Mouse (Mus musculus) induced T-regulatory cell, adult 2 months (primary cell): ENCODE data around the gene Nacc1.
"Not testable (repeated sequence)": the region's sequence is repeated elsewhere in the genome, so short reads cannot be mapped to it uniquely, and the experiment has no call there.

Source experiments
- DNase-seq: peaks from one replicate; pipeline ENCODE4 v3.0.0-alpha.2; 2012; ENCODE audit warnings: low read depth

Gene Nacc1

DNA sequence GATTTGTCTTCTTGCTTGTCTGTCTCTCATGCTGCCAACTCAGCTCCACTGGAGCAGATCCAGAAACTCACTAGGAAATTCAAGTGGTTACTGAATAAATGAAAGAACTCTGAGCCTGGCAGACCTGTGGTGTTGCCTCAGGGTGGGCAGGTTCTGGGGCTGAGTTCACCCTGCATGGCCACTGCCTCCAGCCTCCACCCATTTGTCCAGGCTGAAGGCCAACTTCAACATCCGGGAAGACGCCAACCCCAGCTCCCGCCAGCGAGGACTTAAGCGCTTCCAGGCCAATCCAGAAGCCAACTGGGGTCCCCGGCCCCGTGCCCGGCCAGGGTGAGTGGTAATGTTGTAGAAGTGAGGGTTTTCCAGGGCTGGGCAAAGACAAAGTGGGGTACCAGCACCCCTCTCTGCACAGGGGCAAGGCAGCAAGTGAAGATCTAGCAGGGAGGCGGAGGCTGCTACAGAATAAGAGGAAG, 11.3 kb upstream of the Nacc1 start:
- DNase-seq, result no peak

DNA sequence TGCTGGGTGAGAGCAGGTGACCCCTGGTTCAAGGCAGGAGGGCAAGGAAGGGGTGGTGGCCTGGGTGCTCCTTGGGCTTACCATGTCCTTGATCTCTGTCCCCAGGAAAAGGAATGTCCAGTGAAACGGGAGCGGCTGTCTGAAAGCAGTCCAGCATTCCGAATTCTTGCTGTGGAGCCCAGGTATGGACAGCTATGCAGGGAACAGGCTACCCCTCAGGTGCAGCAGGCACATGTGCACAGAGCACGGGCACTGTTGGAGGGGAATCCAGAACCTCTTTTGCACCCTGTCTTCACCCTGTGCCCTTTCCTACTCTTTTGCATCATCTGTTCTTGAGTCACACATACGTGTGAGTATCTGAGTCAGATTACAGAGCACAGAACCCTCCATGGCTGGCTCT, 10.6 kb upstream of the Nacc1 start:
- DNase-seq, result no peak

DNA sequence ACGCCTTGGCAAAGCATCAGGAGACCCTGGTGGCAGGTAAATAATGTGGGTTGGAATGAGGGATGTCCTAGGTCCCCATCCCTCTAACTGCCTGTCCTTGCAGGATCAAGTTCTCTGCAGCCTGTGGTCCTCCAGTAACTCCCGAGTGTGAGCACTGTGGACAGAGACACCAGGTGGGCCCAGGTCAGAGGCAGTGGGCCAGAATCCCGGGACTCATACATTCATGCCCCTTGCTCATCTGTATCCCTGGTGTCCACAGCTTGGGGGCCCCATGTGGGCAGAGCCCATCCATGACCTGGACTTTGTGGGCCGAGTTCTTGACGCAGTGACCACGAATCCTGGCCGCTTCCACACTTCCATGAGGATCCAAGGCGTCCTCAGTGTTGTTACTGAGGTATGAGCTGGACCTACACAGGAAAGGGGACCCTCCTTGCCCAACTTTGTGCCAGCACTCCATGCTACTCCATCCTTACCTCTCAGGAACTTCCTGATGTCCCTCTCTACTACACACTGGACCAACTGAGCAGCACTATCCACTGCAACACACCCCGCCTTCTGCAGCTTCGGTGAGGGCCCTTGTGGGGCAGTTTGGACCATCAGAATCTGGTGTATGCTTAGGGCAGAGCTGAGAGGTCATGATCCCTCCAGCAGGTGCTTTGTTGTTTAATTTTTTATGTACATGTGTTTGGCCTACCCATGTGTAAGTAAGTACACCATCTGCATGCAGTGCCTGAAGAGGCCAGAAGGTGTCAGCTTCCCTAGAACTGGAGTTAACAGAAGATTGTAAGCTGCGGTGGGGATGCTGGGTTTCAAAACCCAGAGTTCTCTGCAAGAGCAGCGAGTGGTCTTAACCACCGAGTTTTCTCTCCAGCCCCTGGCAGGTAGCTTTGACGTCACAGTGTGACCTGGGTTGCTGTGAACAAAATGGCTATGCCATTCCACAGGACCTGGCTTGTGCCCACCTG, 9.8 kb upstream of the Nacc1 start:
- peak; percentile 73 for DNase-seq

DNA sequence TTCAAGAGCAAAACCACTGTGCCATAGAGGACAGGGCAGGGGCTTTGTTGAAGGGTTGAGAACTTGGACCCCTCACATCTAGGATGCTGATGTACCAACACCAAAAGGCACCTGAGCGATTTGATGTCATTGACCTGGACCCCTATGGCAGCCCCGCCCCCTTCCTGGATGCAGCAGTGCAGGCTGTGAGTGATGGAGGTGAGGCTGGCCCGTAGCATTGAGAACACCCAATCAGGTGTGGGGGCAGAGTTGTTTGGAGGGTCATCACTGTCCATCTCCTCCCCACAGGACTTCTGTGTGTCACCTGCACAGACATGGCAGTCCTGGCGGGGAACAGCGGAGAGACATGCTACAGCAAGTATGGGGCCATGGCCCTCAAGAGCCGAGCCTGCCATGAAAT, 7.5 kb upstream of the Nacc1 start:
- DNase-seq, result no peak

DNA sequence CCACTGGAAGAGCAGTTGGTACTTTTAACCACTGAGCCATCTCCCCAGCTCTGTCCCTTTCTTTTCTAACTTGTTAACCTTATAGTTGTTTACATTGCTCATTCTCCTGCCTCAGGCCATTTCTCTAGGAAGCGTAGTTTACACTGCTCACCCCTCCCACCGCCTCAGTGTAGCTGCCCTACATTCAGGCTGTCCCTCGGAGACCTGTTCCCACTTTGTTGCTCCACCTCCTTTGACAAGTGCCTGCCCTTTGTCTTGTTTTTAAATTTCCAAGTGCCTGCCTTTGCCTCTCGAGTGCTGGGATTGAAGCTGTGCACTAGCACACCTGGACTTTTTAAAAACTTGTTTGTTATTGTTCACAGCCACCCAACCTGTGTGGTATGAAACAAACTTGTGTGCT, 5.7 kb upstream of the Nacc1 start:
- no peak for DNase-seq

DNA sequence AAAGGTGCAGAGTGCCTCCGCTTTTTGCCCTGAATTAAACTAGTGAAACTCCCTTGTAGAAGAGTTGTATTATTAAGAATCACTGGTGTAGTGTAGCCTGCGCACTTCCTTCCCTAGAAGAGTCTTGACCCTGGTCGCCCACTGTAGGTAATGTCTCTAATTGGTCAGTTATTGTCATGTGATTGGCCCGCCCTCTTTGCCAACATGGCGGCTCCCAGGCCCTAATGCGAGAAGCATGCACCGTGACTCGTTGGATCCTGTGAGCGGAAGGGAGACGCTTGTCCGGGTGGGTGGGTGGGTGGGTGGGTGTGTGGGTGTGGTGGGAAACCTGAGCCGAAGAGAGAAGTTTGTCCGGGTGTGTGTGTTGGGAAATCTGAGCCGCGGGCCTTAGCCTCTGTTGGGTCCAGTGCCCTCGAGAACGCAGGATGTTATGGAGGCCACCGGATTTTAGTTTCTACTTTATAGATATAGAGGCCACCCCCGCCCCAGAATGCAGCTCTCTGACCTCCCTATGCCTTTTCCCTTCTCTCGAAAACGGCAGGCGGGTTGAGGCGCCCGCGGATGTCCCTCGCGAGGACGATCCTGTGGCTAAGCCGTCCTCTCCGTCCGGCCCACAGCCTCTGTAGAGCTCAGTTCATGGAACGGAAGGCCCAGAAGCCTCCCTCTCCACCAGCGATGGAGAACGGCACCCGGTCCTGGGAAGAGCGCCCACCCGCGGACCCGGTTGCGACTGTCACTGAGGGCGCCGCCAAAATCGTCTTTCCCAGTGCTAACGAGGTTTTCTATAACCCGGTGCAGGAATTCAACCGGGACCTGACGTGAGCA, 1.6 kb upstream of the Nacc1 start:
- peak; percentile 93 for DNase-seq

DNA sequence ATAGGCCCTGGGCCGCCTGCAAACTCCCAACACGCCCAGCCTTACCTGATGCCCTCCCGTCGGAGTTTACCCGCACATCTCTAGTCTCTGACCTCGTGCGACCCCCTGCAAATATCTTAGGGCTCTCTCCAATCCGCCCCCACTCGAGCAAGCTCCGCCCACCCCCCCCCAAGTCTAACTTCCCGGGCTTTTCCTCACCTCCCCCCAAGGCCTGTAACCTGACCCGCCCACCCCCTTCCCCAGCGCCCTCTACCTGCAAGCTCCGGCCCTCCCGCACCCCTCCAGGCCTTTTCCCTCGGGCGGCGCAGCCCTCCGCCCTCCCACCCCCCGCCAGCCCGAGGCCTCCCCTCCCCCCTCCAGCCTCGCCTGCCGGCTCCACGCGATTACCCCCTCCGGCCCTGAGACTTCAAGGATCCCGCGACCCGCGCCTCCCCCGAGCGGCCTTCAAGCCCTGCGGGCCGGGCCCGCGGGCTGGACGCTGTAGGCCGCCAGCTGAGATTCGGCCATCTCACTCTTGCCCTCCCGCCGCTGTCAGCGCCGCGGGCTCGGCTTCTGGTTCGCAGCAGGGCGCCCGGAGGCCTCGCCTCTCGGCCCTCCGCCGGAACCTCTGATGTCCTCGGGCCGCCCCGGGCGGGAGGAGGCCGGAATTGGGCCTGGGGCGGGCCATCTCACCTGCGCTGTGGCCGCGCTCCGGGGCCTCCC, 508 bp downstream of the Nacc1 start:
- peak; percentile 56 for DNase-seq

DNA sequence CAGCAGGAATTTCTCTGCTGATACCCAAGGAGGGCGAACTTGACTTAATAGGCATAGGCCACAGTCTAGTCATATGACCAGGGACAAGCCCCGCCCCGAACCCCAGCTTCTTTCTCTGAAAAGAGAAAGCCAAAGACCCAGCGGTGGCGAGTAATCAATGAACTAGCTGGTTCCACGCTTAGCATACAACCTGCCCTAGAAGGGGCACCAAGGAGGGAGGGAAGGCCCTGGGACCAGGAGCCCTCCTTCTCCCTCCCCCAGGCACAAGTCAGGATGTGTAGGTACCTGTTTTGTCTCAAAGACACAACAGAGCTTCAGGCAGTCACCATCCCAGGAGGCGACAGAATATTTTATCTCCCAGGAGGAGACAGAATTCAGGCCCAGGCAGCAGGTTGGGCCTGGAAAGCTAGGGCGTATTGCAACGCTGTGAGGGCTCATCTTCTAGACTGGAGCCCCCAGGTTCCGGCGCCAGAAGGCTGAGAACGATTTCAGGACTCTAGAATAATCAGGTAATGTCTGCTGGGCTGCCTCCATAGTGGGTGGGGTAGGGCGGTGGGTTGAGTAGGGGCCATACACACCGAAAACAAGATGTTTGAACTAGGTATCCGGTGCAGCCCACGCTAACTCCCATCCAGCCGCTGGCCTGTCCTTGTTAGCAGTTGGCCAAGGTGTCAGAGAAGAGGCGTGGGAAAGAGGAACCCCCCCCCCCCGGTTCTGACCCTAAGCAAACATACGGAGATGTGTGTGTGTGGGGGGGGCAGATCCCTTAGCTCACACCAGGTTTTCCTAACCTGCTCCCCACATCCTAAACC, 1.3 kb downstream of the Nacc1 start, which contains the start of gene Trmt1:
Trmt1 (plus strand) TSS at position 117 of the 812 bp plus-strand sequence.
- DNase-seq, result peak; percentile 75

DNA sequence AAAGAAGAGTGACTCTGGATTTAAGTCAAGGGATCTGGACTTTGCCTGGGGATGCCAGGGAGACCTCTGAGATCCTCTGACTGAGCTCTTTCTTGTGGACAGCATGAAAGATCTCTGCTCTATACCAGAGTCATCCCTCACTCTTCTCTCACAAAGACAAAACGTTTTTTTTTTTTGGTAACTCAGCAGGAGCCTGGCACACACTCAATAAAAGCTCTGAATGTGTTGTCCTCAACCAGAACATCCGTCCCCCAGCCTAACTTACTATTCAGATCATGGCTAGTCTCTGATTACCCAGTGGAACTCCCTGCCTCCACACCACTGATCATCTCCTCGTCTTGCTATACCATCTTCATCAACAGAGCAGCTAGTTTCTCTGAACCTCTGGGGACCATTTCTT, 3.1 kb downstream of the Nacc1 start:
- no peak for DNase-seq

DNA sequence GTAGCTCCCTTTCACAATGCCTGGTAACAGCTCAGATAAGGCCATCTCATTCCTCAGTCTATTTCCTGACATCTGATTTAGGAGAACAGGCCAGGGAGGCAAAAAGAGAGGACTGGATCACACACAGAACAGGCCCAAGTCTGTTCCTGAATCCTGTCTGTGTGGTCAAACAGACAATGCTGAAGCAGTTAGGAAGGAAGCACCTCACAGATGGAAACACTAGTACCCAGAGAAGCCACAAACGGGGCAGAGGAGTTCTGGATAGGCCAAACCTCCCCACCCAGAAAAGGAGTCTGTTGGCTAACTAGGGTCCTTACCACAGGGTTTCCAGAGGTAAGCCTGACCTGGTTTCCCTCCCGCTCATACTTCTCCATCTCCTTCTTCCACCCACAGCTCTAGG, 5.4 kb downstream of the Nacc1 start:
- DNase-seq, result no peak

DNA sequence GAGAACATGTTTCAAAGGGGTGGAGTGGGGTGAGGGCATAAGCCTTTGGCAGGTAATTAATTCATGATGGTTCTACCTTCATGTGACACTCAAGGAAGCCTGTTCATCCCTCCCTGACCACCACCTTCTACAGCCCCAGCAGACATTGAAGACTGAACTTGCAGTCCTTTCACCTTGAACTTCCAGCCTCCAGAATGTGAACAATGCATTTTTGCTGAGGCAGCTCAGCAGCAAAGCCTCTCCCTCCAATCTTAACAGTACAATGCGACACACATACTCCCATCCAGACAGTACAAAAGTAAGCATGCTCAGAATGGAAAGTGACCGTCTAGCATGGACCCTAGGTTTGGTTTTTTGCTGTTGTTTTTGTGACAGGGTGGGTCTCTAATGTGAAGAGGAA, 6.2 kb downstream of the Nacc1 start:
- no peak for DNase-seq

DNA sequence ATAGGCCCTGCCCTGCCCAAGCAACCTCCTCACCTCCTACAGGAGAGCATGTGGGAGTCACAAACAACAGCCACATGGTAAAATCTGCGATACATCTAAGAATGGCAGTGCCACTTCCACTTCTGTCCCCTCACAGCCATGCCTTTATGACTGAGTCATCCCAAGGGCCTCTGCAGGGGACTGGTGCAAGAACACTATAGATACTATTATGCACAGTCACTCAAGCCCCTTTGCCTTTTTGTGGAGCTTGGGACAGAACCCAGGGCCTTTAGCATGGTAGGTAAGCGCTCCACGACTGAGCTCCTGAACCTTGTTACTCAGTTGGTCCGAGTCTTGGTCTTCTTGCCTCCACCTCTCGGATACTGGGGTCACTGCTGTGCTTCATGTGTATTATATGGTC, 10.4 kb downstream of the Nacc1 start:
- no peak for DNase-seq

DNA sequence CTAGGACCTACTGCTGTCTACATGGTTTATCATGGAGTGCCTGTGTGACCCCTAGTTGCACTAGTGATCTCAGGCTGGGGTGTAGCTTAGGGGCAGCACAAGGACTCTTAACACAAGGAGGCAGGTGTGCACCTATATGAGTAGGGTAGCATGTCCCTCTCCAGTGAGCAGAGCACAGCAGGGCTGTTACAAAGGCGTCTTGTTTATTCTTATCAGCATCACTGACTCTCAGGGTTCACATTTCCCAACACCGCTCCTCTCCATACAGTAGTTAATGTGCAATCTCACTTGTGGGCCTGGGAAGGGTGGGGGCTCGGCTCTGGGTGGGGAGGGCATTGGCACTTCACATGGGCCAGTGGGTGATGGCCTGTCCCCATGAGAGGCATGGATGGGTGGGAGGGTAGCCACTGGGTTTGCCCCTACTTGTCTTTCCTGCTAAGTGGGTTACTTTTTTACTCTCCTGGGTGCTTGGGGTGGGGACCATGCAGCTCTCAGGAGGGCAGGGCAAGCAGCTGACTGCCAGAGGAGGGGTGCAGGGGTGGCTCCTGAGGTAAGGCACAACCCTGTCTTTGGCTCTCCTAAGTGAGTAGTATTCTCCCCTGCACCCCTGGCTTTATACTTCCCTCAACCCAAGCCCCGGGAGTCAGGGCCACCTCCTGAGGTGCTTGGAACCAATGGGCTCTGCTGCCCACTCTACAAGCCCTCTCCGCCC, 17.2 kb downstream of the Nacc1 start:
- DNase-seq, result not testable (repeated sequence)

DNA sequence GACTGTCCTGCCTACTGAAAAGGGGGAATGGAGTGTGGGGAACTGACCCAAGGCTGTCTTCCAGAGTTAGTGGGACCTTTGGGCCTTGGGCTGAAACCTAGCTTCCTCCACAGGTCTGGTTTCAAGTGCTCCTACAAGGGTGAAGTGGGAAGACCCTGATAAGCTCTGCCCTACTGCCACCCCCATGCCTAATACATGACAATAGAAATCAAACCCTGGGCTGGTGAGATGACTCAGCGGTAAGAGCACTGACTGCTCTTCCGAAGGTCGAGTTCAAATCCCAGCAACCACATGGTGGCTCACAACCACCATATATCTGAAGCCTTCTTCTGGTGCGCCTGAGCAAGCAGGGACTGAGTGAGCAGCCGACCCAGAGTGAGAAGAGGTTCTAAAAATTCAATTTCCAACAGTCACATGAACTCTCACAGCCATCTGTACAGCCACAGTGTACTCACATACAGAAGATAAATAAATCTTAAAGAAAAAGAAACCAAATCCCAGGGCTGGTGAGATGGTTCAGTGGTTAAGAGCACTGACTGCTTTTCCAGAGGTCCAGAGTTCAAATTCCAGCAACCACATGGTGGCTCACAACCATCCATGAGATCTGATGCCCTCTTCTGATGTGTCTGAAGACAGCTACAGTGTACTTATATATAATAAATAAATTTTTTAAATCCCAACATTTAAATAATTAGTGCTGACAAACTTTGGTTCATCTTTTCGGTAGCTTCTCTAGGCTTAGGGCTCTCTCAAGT, 18.8 kb downstream of the Nacc1 start:
- DNase-seq, result no peak

DNA sequence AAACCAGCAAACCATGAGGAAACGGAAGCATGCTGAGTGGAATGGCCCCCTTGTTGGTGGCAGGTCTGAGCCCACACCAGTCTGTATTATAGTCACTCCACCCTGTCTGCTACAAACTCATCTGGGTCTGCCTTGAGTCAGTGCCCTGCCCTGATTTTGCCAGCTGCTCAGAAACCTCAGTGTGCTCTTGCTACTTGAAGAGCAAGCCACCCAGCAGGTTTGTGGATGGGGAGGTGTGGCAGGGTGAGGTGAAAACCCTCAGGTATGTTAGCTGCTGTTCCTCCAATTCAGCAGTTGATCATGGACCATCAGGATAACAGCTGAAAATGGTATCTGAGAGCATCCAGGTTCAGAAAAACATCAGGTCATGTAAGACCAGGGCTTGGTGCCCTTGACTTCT, 19.6 kb downstream of the Nacc1 start:
- no peak for DNase-seq

DNA sequence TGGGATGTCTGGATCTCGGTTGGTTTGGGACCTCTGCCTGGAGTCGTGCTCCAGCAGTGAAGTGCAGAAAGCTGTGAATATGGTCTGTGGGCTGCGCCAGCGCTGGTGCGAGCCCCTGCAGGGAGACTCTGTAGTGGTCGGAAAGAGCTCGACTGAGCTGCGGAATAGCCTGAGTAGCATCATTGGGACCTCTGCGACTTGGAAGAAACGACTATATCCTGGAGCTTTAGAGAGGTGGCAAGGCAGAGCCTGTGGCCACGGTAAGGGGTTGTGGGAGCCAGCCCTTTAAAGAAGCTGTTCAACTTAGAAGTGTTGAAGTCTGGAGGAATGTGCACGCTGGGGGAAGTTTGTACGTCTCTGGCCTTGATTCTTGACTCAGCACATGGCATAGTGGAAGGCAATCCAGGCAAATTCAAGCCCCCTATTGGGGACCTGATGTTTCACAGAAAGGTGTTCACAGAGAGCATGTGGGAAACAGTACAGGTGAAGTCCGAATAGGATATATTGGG, 22.2 kb downstream of the Nacc1 start:
- DNase-seq, result no peak

DNA sequence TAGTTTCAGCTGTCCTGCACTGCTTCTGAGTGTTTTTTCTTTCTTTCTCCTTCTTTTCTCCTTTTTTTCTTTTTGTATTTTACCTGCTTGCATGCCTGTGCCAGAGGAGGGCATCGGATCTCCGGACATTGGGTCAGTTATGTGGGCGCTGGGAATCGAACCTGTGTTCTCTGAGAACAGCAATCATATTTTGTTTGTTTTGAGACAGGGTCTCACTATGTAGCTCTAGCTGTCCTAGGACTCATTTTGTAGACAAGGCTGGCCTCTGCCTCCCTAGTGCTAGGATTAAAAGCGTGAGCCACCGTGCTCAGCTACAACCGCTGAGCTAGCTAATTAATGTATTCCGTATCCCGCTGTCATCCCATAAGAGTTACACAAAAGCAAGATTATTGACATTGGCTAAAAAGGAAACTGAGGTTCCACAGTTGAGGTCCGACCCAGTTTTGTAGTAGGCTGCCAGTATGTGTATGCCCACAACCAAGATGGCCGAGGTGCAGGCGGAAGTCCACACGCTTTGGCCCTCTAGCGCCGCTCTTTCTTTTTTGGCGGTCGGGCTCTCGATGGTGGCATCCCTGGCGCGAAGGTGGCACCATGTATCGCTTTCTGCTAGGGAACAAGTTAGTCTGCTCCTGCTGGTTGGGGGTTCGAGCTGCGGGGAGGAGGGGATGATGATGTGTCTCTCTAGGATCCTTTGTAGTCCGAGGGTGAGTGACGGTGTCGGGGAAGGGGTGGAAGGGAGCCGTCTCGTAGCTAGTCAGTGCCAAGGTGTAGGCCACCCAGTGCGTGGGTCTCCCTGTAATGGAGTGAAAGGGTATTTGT, 22.9 kb downstream of the Nacc1 start:
- DNase-seq, result peak; percentile 90

DNA sequence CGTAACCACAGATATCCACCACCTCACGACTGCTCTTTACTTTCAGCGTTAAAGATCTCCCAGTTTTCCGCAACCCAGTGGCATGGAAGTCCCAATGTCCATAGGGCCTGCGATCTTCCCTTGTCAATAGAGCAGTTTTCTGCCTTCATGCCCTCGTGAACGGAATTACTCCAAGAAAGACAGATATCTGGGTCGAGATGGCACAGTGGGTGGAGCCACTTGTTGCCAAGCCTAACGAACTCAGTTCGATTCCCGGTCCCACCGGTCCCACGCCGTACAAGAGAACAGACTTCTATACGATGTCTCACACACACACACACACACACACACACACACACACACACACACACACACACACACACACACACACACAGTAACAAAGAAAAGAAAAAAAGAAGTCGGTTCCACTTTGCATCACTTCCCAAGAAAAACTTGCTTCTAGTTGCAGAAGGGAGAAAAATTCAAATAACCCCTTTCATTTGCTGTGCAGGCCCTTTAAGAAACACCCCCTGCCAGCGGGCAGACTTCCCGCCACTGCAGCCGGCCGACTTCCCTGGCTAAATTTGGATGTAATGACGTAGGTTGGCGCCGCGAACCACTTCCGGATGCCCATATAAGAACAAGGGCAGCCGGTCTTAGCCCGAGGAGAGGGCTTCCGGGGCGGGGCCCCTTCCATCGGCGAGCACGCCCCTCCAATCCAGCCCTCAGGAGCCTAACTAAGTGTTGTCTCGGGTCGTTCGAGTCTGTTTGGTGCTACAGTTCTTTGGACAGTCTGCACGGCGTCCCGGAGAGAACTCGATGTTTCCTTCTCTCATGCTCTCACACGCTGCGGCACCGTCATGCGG, 24.0 kb downstream of the Nacc1 start:
- DNase-seq, result peak; percentile 97
